In the genomic region with DNA sequence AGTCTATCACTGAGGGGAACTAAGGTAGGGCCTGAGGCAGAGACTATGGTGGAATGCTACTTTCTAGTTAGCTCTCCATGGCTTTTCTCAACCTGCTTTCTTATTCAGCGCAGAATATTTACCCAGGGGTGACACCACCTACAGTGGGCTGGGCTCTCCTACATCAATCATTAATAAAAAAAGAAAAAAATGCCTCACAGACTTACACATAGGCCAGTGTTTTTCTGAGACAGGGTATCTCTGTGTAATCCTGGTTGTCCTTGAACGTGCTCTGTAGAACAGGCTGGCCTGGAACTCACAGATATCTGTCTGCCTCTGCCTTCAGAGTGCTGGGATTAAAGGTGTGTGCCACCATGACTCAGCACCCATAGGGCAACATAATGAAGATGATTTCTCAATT, we compare ENCODE assay signal across 26 mouse cellular contexts. TPM values are rescaled to one million over a fixed set of nuclear protein-coding genes. Genes with fewer than 3 reads are reported as not detected.
DNase-seq lines count a peak whose midpoint lies in the region; ATAC-seq and TF ChIP-seq lines count a peak whose summit lies in the region.
"Had no signal": no experiment of that assay in that cellular context is flagged by ENCODE, and none has a peak within 500 bp of the region (broad histone marks: within the 10 kb centered on the region; RNA-seq: fewer than 3 reads in every experiment).

No protein-coding gene starts in this region.

- DNase-seq in intestine, embryonic 14.5 days (ENCODE audit: low spot score), result no peak
- DNase-seq in stomach, postnatal 0 days (ENCODE audit: low spot score), result no peak
- DNase-seq in frontal cortex, adult 2 months (ENCODE audit: extremely low spot score in 1 of 2, low spot score in 1 of 2), result no peak
- DNase-seq: adrenal gland, adult 8-10 months; adrenal gland, postnatal 14 days; adrenal gland, postnatal 36 days; B cell, adult 2 months; cerebellum, adult 11-12 months; cerebellum, adult 2 months; cerebellum, adult 9-10 months; cerebellum, postnatal 10 days; cerebellum, postnatal 25 days had no signal

- no peak for TF ChIP-seq CTCF in intestine, postnatal 0 days (IDR thresholded peaks at IDR 0.05; ENCODE audit: low read depth)
- no peak for TF ChIP-seq CTCF in stomach, postnatal 0 days (IDR thresholded peaks at IDR 0.05; ENCODE audit: low read depth)

- H3K4me3 ChIP-seq in intestine, embryonic 14.5 days (ENCODE audit: low read depth, low read length), result no peak overlapping the region
- no peak overlapping the region for H3K4me3 ChIP-seq in intestine, postnatal 0 days (ENCODE audit: low read depth, low read length)
- H3K4me3 ChIP-seq in intestine, embryonic 15.5 days (replicated peaks), result no peak overlapping the region
- H3K4me3 ChIP-seq in stomach, embryonic 14.5 days (ENCODE audit: low read depth, low read length), result no peak overlapping the region
- H3K4me3 ChIP-seq in stomach, postnatal 0 days (ENCODE audit: low read depth, low read length), result no peak overlapping the region
- H3K4me3 ChIP-seq: embryonic facial prominence, embryonic 10.5 days; embryonic facial prominence, embryonic 12.5 days; erythroblast, embryonic 14.5 days; forebrain, embryonic 13.5 days; forebrain, embryonic 15.5 days had no signal

- TF ChIP-seq EP300 in stomach, postnatal 0 days (optimal IDR thresholded peaks at IDR 0.05), result no peak

- no peaks in the 10 kb centered on the region for H3K36me3 ChIP-seq in intestine, embryonic 14.5 days (ENCODE audit: control insufficient read depth, insufficient read depth, low read length)
- no peaks in the 10 kb centered on the region for H3K36me3 ChIP-seq in intestine, postnatal 0 days (ENCODE audit: control insufficient read depth, insufficient read depth)
- H3K36me3 ChIP-seq in intestine, embryonic 15.5 days, result no peaks in the 10 kb centered on the region
- no peaks in the 10 kb centered on the region for H3K36me3 ChIP-seq in stomach, embryonic 14.5 days (ENCODE audit: control insufficient read depth, insufficient read depth, low read length)
- no peaks in the 10 kb centered on the region for H3K36me3 ChIP-seq in stomach, postnatal 0 days (ENCODE audit: control insufficient read depth, insufficient read depth, low read length)
- H3K36me3 ChIP-seq: embryonic facial prominence, embryonic 10.5 days; embryonic facial prominence, embryonic 12.5 days; forebrain, embryonic 15.5 days; G1E had no signal

- WGBS in intestine, embryonic 14.5 days, result 67% methylated on average over 2 of the region's 2 CpGs
- WGBS in intestine, postnatal 0 days, result 50% methylated on average over 2 of the region's 2 CpGs
- 55% methylated on average over 2 of the region's 2 CpGs for WGBS in intestine, embryonic 15.5 days
- 75% methylated on average over 2 of the region's 2 CpGs for WGBS in stomach, embryonic 14.5 days
- WGBS in stomach, postnatal 0 days, result 70% methylated on average over 2 of the region's 2 CpGs

- 0 out of 2 replicates have a peak, but pooled peaks have one; percentile 43 for ATAC-seq in intestine, embryonic 14.5 days (replicated peaks; ENCODE audit: low FRiP score, low TSS enrichment, low read depth)
- ATAC-seq in intestine, postnatal 0 days, result no peak
- ATAC-seq in intestine, embryonic 15.5 days, result peak; percentile 72
- 0 out of 2 replicates have a peak, but pooled peaks have one; percentile 50 for ATAC-seq in stomach, embryonic 14.5 days (ENCODE audit: insufficient number of reproducible peaks, insufficient read depth, low FRiP score, low read depth)
- peak; percentile 54; the same call in 1 of the 2 replicates for ATAC-seq in stomach, postnatal 0 days (ENCODE audit: low FRiP score, low TSS enrichment)
- no peak for ATAC-seq in erythroblast, adult 5-6 weeks (replicated peaks; ENCODE audit: low FRiP score, poor library complexity, severe bottlenecking)
- ATAC-seq: activated CD4-positive, CD25-positive, alpha-beta regulatory T cell, adult 4 months; CD4-positive, CD25-positive, alpha-beta regulatory T cell, adult 4 months; forebrain, embryonic 13.5 days; forebrain, embryonic 15.5 days; Patski had no signal

- no peaks in the 10 kb centered on the region for H3K9me3 ChIP-seq in intestine, embryonic 14.5 days (ENCODE audit: control insufficient read depth, low read length)
- H3K9me3 ChIP-seq in intestine, postnatal 0 days (ENCODE audit: control insufficient read depth), result no peaks in the 10 kb centered on the region
- no peaks in the 10 kb centered on the region for H3K9me3 ChIP-seq in intestine, embryonic 15.5 days
- H3K9me3 ChIP-seq in stomach, embryonic 14.5 days (ENCODE audit: control insufficient read depth, low read depth, low read length), result no peaks in the 10 kb centered on the region
- H3K9me3 ChIP-seq in stomach, postnatal 0 days (ENCODE audit: control insufficient read depth, low read length), result no peaks in the 10 kb centered on the region
- H3K9me3 ChIP-seq: embryonic facial prominence, embryonic 12.5 days; forebrain, embryonic 13.5 days; forebrain, embryonic 15.5 days; G1E had no signal

- no peaks in the 10 kb centered on the region; the same call in 1 of the 2 replicates for H3K4me1 ChIP-seq in intestine, embryonic 14.5 days (replicated peaks; ENCODE audit: control insufficient read depth, insufficient read depth, low read length)
- no peaks in the 10 kb centered on the region for H3K4me1 ChIP-seq in intestine, postnatal 0 days (replicated peaks; ENCODE audit: control insufficient read depth, insufficient read depth, low read length)
- peaks cover 3% of the 10 kb centered on the region; the same call in 1 of the 2 replicates for H3K4me1 ChIP-seq in intestine, embryonic 15.5 days (replicated peaks)
- H3K4me1 ChIP-seq in stomach, embryonic 14.5 days (ENCODE audit: control insufficient read depth, insufficient read depth, low read length), result peaks cover 7% of the 10 kb centered on the region
- H3K4me1 ChIP-seq in stomach, postnatal 0 days (replicated peaks; ENCODE audit: control insufficient read depth, insufficient read depth), result no peaks in the 10 kb centered on the region

- H3K9ac ChIP-seq in intestine, embryonic 14.5 days (ENCODE audit: low read length), result no peak overlapping the region
- H3K9ac ChIP-seq in intestine, postnatal 0 days (ENCODE audit: low read depth, low read length), result no peak overlapping the region
- no peak overlapping the region for H3K9ac ChIP-seq in intestine, embryonic 15.5 days
- H3K9ac ChIP-seq in stomach, embryonic 14.5 days (replicated peaks; ENCODE audit: low read depth, low read length), result no peak overlapping the region
- no peak overlapping the region for H3K9ac ChIP-seq in stomach, postnatal 0 days (ENCODE audit: low read length)
- H3K9ac ChIP-seq: embryonic facial prominence, embryonic 12.5 days; forebrain, embryonic 13.5 days; forebrain, embryonic 15.5 days had no signal

- no peak overlapping the region for H3K4me2 ChIP-seq in intestine, embryonic 14.5 days (ENCODE audit: low read length)
- no peak overlapping the region for H3K4me2 ChIP-seq in intestine, postnatal 0 days (replicated peaks; ENCODE audit: low read depth)
- no peak overlapping the region for H3K4me2 ChIP-seq in intestine, embryonic 15.5 days (replicated peaks)
- no peak overlapping the region for H3K4me2 ChIP-seq in stomach, embryonic 14.5 days (replicated peaks; ENCODE audit: low read depth, low read length)
- H3K4me2 ChIP-seq in stomach, postnatal 0 days (replicated peaks; ENCODE audit: low read depth), result no peak overlapping the region
- H3K4me2 ChIP-seq: embryonic facial prominence, embryonic 12.5 days; forebrain, embryonic 13.5 days; forebrain, embryonic 15.5 days had no signal

- H3K27me3 ChIP-seq in intestine, embryonic 14.5 days (replicated peaks; ENCODE audit: control insufficient read depth, insufficient read depth, low read length), result no peaks in the 10 kb centered on the region
- no peaks in the 10 kb centered on the region for H3K27me3 ChIP-seq in intestine, postnatal 0 days (replicated peaks; ENCODE audit: control insufficient read depth, insufficient read depth, low read length)
- no peaks in the 10 kb centered on the region for H3K27me3 ChIP-seq in intestine, embryonic 15.5 days (replicated peaks)
- no peaks in the 10 kb centered on the region for H3K27me3 ChIP-seq in stomach, embryonic 14.5 days (ENCODE audit: control insufficient read depth, insufficient read depth, low read length)
- no peaks in the 10 kb centered on the region for H3K27me3 ChIP-seq in stomach, postnatal 0 days (ENCODE audit: control insufficient read depth, insufficient read depth, low read length)
- H3K27me3 ChIP-seq: CH12.LX; embryonic facial prominence, embryonic 12.5 days; forebrain, embryonic 15.5 days; Patski had no signal

- no peak overlapping the region for H3K27ac ChIP-seq in intestine, embryonic 14.5 days (ENCODE audit: low read depth)
- no peak overlapping the region for H3K27ac ChIP-seq in intestine, postnatal 0 days (ENCODE audit: low read depth, low read length)
- no peak overlapping the region for H3K27ac ChIP-seq in intestine, embryonic 15.5 days
- H3K27ac ChIP-seq in stomach, embryonic 14.5 days (ENCODE audit: low read length), result no peak overlapping the region
- no peak overlapping the region for H3K27ac ChIP-seq in stomach, postnatal 0 days (replicated peaks)
- H3K27ac ChIP-seq: embryonic facial prominence, embryonic 10.5 days; embryonic facial prominence, embryonic 12.5 days; forebrain, embryonic 13.5 days; forebrain, embryonic 15.5 days had no signal

RNA-seq across cellular contexts. Expression of a gene that starts 2.4 kb away (rescaled TPM):
- polyA plus RNA-seq in intestine, embryonic 14.5 days (2014; fragmentation: Nextera tagmentation; extraction: Ambion mirVana), result 18.3 and 25.7 TPM in 2 replicates
- 5.1 and 6.5 TPM in 2 replicates for polyA plus RNA-seq in intestine, postnatal 0 days (2015; fragmentation: Nextera tagmentation; extraction: Ambion mirVana)
- 17.1 and 17.7 TPM in 2 replicates for polyA plus RNA-seq in intestine, embryonic 15.5 days (2015; fragmentation: Nextera tagmentation; extraction: Ambion mirVana)
- polyA plus RNA-seq in stomach, embryonic 14.5 days (2014; fragmentation: Nextera tagmentation; extraction: Ambion mirVana), result 21.9 and 24.3 TPM in 2 replicates
- 9.3 TPM in 2 replicates for polyA plus RNA-seq in stomach, postnatal 0 days (2015; fragmentation: Nextera tagmentation; extraction: Ambion mirVana)
- polyA plus RNA-seq in frontal cortex, adult 2 months (2012; rRNA removed), result 9.9 and 12.3 TPM in 2 replicates
- 4.8 and 26.5 TPM in 2 replicates for total RNA-seq in erythroblast, adult 5-6 weeks (2015; ENCODE audit: low replicate concordance)
- 9.0 and 17.6 TPM in 2 replicates for total RNA-seq in erythroblast, adult 5-6 weeks (2017; ENCODE audit: low replicate concordance)

Comparison
In these comparisons a context has a peak if more than half of its experiments do, and no peak if none do; other contexts are left out.
1. ATAC-seq: peak in intestine, embryonic 14.5 days (single experiment), intestine, embryonic 15.5 days (single experiment), stomach, embryonic 14.5 days (single experiment) and stomach, postnatal 0 days (single experiment); none in intestine, postnatal 0 days (single experiment) and erythroblast, adult 5-6 weeks (single experiment).